Mouse (Mus musculus) urinary bladder, postnatal 36 days (tissue): ENCODE data around the gene Mepce.

Experiments used
- DNase-seq, 2 experiments: peaks; one replicate each; pipeline ENCODE4 v3.0.0; 2022; ENCODE audit warnings: low spot score in 2 of 2, mixed read lengths in 1 of 2

Mepce gene

DNA sequence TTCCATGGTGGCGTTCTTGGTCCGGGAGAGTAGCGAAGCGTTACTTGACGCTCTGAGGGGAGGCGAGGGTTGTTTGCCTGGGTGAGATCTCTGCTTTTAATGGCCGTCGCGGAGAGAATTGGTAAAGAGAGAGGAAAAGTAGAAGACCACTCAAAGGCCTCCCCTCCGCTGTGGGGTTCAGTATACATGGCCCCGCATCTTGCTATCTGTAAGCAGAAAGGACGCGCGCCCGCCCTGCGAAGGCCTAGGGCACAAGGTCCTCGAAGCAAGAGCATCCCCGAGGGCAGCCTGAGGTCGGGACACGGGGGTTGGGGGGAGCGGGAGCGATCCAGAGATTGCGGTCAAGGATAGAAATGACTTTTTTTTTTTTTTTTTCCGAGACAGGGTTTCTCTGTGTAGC, 716 bp upstream of the Mepce start:
- no peak for DNase-seq

DNA sequence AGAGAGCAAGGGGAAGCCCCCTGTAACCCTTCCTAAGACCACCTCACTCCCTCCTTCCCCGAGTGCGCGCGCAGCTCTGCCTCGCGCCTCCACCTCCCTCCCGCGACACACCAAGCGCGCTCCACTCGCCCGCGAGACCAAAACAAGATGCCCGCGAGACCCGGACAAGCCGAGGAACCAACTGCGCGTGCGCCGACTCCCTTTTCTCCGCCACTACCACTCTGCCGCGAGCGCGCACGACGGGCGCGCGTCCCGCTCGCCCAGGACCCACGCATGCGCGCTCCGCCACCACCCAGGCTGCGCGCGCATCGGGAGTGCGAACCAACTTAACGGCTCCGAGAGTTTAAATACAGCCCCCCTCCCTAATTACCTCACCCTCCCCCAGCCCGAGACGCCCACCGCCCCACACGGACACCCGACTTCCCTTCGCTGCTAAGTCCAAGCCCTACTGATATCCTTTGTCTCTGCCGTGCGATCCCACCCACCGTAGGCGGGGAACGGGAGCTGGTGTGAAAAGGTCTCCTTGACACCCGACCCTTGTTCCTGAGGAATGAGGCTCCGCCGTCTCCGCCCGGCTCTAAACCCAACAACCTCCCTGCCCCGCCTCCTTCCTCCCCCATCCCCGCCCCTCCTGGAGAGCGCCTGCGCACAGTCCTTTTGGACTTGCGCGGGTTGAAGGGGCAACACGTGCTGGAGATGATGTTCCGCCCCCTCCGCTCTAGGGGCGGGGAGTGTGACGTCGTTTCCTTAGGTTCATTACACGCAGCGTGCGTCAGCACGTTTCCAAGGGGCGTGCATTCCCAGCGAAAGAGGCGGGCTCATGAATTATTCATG, 1.1 kb downstream of the Mepce start:
- DNase-seq: peak; percentile 98 to 99

DNA sequence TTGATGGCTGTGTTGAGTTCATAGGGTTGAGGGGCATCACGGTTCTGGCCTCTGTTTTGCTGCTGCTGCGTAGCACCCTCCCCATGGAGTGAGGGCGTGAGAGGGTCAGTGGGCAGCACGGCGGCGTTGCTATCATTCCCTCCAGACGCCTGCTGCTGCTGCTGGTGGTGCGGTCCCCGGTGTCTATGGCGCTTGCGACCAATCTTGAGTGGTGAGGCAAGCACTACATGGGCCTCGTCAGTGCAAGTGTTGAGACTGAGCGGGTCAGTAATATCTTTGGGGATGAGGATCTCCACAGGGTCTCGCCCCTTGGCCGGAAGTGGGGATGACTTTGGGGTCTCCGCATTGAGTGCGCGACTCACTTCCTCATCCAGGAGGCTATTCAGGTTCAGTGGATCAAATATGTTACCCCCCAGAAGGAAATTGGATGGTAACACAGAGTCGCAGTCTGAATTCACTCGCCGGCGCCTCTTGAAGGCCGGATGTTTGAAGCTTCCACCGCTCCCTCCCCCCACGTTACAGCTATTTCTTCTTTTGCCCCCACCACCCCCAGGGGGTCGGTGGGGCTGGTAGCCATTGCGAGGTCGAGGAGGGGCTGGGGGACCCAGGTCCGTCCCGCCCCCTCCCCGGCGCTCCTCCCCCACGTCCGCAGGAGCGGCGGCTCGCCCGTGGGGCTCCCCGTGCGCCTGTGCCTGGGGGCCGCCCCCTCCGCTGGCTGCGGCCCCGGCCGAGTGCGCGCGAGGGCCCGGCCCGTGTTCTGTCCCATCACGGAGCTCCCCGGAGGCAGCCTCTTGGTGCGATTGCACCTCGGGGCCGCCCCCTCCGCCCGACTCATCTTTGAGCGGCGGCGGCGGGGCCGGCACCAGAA, 2.1 kb downstream of the Mepce start:
- DNase-seq: peak; percentile 42 to 43

DNA sequence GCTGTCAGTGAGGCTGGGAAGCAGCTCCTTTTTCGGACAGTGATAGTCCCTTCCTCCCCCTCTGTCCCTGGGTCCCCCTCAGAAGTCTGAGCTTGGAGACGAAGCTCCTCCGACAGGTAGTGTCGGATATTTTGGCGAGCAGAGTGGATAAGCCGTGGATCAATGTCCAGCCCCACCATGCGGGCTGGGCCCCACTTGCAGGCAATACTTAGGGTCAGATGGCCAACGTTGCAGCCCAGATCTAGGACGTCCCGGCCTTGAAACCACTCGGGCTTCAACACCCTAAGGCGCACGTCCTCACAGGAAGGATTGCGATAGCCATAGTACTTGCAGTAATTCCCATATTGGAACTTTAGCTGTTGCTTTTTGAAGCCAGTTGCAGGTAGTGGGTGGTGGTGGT, 2.9 kb downstream of the Mepce start:
- no peak for DNase-seq

DNA sequence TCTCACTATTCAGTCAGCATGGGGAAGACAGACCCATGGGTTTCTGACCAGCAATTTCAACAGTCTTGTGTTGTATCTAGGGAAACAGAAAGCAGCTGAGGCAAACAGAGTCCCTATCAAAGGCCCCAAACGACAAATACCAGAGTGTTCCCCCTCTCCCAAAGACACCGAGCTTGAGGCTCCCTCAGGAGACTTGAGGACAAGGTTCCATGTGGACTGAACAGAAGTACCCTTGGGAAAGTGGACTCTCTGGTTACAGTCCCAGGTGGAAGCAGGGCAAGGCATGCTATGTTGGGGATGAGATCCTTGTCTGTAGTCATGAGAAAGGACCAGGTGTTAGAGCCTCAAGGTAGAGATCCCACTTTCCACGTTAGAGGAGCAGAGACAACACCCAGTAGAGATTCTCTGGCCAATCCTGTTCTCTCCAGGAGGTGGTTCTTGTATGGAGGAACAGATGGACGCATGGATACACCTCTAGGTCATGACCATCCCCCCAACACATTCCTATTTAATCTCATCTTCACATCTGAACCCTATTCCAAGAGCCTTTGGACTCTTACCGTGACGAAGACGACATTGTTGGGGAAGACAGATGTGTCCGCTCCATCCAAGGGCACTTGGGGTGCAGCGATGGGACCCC, 3.4 kb downstream of the Mepce start:
- DNase-seq: no peak

DNA sequence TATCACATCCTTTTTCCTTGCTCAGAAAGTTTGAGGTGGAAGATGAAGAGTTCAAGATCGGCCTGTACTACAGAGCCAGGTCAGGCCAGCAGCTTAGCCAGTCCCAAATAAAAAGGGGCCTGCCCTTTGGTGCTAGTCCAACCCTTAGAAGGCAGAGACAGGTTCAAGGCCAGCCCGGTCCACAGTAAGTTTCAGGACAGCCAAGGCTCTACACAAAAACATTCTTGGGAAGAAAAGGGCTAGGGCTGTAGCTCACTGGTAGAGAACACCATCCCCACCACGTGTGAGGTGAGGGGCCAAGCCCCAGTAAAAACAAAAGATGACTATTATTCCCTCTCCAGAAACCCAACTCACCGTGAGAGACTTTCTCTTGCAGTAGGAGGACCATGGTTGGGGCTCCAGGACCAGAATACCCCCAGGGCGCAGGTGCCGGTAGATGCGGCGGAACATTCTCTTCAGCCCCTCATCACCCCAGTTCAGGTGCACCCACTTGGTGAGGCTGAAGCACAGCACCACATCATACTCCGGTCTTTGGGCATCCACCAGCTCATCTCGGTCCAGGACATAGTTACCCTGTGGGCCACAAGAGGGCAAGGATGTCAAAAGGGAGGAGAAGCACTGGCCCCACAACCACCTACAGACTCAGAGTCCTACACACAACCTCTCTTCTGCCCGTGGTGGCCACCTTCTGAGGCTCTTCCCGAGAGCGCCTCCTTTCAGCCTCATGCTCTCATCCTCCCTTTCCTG, 4.5 kb downstream of the Mepce start:
- no peak for DNase-seq

DNA sequence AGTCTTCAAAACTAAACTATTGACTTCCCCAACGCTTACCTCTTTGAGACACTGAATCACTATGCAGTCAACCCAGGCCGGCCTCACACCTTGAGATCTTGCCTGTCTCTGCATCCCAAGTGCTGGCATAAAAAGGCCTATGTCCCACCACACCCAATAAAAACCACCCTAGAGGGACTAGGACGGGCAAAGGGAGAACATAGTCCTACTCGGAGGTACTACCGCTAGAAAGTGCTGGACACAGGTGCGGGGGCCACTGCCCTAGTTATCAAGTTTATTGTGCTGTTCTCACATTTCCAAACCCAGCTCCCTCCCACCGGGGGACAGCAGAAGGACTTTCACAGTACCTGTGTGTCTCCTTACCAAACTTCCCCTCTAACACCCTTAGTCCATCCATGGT, 5.8 kb downstream of the Mepce start:
- no peak for DNase-seq

DNA sequence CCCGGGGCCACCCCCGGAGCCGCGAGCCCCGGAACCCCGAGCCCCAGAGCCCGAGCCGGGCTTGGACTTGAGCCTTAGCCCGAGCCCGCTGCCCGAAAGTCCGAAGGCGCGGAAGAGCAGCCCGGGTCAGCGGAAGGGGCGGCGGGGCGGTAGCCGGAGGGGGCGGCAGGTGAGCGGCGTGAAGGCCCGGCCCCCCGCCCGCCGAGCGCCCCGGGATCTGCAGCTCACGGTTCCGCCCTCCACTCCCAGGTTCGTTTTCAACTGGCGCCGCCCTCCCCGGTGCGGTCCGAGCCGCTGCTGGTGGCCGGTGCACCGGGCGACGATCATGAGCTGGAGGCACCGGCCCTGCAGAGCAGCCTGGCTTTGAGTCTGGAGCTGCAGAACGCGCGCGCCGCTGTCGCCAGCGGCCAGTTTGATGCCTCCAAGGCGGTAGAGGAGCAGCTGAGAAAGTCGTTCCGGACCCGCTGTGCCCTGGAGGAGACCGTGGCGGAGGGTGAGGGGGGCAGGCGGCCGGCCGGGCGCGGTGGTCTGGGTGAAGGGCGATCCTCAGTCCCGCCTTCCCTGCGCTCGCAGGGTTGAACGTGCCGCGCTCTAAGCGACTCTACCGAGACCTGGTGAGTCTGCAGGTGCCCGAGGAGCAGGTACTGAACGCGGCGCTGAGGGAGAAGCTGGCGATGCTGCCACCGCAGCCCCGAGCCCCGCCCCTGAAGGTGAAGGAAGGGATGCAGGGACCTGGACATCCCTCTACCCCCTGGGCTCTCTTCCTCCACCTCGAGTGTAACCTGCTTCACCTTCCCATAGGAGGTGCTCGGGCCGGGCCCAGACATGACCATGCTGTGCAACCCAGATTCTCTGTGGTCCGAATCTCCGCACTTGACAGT, 8.2 kb downstream of the Mepce start:
- DNase-seq: no peak

DNA sequence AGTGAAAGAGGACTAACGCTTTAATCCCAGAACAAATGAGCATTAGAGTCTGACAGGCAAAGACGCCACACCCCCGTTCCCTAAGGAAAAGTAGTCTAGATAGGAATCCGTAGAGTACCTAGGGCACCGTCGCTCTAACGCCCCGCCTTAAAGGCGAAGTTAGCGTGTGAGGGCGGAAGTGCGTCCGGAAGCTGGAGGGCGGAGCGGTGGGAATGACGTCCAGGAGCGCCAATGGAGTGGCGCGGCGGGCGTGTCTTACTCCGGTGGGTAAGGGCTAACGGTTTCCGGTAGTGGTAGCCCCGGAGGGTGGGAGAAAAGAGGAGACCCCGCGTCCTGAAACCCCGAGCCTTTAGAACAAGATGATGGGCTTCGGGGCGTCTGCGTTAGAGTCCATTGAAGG, 8.8 kb downstream of the Mepce start, which contains the start of gene Ppp1r35:
Gene Ppp1r35, plus strand, starts transcription at position 215 of the 400 bp plus-strand sequence.
- DNase-seq: peak; percentile 96

DNA sequence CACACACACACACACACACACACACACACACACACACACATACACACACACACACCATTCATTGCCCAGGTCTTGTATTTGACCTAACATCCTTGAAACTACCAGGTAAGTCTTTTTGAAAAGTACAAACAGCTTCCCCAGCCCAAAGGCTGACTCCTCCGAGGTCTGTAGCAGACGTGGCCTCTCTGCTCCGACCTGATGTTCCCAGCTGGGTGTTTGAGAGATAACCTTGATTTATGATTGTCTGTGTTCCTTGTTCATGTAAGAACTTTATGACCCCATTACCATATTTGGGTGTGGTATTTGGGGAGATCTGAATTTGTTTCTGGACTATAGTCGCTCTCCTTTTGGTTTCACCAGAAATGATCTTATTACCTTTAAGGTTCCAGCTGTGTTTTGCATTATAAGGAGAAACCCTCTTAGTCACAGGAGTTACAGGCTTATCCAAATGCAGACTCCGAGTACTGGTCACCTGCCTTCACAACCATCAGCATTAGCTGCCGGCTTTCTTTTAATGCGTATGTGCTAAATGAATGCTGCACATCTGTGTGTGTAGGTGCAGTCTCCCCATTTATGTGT, 10.1 kb downstream of the Mepce start:
- no peak for DNase-seq

DNA sequence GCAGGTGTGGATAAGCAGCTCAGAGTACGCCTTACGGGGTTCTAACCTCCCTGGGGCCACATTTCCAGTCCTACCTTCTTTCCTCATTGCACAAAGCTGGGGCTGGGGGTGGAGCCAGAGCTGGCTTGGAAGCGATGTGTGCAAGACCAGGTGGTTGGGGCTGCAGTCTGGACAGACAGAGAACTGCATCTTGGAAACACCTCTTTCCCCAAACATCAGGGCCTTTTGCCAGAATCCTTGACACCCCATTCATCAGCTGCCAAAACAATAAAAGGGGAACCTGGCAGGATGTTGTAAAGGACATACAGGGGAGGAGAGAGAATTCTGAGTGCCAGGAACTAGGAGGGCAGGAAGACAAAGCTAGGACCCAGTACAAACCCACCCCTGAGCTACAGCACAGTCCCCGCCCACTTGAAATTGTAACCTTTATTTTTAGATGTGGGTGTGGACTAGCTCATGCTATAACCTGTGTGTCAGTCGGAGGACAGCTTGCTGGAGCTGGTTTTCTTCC, 11.0 kb downstream of the Mepce start:
- DNase-seq: no peak

DNA sequence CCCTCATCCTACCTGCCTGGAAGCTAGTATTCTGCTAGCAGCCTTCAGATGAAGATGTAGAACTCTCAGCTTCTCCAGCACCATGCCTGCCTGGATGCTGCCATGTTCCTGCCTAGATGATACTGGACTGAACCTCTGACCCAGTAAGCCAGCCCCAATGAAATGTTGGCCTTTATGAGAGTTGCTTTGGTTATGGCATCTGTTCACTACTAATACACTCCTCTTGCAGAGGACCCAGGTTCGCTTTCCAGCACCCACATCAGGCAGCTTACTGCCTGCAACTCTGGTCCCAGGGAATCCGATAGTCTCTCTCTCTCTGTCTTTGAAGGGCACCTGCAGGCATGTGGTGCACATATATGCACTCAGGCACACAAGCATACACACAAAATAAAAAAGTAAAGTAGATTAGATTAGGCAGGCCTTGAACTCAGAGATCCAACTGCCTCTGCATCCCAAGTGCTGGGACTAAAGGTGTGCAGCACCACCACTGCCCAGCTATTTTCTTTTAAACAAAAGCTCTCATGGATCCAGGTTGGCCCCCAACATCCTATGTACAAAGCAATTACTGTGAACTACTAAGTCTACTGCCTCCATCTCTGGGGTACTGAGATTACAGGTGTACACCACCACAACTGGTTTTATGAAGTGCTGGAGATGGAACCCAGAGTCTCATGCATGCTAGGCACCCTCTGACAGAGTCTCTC, 11.7 kb downstream of the Mepce start:
- DNase-seq: no peak

DNA sequence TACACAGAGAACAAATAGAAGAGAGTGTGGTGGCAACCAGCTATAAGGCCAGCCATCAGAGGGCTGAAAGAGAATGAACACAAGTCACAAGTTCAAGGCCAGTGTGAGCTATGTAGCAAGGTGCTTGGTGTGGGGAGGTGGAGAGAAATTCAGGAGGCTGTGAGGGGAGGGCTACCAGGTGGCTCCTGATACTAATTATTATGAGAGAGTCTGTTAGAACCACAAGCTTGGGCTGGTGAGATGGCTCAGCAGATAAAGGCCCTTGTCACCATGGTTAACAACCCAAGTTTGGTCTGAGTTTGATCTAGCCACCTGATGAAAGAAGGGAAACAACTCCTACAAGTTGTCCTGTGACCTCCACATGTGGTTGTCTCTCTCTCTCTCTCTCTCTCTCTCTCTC, 14.7 kb downstream of the Mepce start:
- DNase-seq: no peak

DNA sequence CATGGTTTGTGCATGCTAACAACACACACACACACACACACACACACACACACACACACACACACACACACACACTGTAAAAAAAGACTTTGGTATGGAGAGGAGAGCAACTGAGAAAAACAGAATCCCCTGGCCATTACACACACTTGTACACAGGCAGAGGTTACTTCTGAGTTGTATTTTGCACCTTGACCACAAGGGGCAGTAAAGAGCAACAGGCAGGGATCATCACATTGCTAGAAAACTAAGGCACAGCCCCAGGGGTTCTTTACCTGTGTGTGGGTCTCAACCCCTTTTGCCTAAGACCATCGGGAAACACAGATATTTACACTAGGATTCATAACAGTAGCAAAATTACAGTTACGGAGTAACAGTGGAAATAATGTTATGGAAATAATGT, 16.7 kb downstream of the Mepce start:
- no peak for DNase-seq

DNA sequence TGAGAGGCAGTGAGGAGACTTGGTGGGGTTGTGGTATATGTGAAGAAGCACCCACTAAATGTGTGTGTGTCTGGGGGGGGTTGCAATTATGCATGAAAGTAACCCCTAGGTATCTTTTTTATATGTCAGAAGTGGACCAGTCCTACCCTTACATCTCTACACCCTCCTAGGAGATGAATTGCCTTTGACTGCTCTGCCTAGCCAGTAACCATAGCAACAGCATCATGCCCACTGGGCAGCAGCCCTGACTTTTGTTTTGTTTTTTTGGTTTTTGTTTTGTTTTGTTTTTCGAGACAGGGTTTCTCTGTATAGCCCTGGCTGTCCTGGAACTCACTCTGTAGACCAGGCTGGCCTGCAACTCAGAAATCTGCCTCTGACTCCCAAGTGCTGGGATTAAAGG, 19.0 kb downstream of the Mepce start:
- DNase-seq: no peak

DNA sequence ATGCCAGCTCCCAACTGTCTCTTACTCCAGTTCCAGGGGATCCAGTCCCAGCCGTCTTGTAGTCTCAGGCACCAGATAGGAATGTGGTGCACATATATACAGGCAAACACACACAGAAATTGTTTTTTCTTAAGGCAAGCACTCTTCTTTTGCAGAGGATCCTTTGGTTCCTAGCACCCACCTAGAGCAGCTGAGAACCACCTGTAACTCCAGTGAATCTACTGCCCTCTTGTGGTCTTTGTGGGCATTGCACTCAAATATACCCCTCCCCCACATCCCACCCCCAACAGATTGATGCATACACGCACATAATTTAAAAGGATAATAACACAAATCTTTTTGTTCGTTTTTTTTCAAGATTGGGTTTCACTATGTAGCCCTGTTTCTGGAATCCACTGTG, 21.2 kb downstream of the Mepce start:
- no peak for DNase-seq

DNA sequence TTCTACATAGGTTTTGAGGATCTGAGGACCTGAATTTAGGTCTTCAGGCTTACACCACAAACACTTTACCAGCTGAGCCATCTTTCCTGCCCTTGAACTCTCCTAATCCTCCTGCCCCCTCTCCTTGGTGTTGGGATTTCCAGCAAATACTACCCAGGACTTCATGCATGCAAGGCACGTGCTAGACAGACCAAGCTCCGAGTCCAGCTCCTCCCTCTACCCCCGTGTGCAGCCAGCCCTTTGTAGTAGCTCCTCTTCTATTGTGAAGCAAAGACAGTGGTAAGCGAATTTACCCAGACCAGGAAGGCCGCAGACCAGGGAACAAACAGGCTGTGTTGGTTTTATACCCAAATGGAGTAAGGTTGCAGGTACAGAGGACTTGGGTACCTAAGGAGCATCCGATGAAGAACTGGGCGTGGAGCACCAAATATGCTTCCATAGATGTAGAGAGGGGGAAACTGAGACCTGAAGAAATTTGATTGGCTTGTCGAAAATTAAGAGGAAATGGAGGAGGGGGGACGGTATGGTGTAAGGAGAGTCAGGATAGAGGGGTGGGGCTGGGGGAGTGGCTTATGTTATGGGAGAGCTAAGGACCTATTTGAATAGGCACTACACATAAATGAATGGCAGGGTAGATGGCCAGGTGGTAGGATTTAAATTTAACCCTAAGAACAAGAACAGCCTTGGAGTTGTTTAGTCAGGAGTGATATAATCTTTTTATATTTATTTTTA, 22.7 kb downstream of the Mepce start:
- DNase-seq: no peak

DNA sequence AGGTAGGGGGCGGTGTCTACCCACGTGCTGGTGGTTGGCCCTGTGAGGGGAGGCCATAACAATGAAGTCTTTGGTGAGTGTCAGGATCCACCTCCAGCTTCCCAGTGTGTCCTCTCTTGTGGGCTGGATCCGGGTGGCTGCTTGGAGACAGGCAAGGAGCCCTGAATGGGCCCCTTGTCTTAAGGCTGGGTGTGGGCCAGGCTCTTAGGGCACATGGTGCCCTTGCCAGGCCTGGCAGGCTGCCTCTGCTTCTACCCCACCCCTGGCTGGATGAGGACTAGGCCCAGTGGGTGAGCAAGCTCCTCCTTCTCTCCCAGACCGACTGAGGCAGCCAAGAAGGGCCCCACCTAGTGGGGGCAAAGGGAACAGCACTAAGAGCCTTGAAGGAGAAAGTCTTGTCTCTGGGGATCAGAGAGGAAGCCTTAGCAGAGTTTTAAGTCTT, 27.5 kb downstream of the Mepce start:
- peak; percentile 64 to 85 for DNase-seq
